Mouse (Mus musculus) T-helper 2 cell (primary cell): Measurements from ENCODE around the gene Ccser1.
"Not testable (repeated sequence)": the region's sequence is repeated elsewhere in the genome, so short reads cannot be mapped to it uniquely, and the experiment has no call there.

Source experiments
- in situ Hi-C: fragments of 300-600 bp; cut with MboI, MseI; formaldehyde crosslinking; loops from one replicate; pipeline ENCODE4 v1.15.1; 2025; ENCODE audit warnings: high pct_unique_total_duplicates

The Ccser1 gene

GRCm38 (mm10) chr6:61217717-61218116 lies 37.6 kb downstream of the Ccser1 start:
- in situ Hi-C loops: no loop called here

- in situ Hi-C loops: no loop called here
These were observed 43.4 kb downstream of the Ccser1 start for GRCm38 (mm10) chr6:61223563-61223962.

DNA sequence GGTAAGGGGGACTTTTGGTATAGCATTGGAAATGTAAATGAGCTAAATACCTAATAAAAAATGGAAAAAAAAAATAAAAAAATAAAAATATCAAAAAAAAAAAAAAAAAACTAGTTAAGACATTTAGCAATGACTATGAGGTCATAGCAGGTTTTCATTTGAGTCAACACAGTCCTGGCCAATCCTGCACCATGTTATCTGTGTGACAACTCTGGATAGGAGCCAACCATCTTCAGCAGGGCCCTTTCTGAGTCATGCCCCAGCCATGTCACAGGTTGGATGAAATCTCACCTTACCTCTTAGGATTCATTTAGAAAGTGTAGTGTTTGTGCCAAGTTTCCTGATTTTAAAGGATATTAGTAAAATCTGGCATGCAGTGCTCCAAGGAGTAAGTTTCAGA lies 45.2 kb downstream of the Ccser1 start:
- in situ Hi-C loops: no loop called here

DNA sequence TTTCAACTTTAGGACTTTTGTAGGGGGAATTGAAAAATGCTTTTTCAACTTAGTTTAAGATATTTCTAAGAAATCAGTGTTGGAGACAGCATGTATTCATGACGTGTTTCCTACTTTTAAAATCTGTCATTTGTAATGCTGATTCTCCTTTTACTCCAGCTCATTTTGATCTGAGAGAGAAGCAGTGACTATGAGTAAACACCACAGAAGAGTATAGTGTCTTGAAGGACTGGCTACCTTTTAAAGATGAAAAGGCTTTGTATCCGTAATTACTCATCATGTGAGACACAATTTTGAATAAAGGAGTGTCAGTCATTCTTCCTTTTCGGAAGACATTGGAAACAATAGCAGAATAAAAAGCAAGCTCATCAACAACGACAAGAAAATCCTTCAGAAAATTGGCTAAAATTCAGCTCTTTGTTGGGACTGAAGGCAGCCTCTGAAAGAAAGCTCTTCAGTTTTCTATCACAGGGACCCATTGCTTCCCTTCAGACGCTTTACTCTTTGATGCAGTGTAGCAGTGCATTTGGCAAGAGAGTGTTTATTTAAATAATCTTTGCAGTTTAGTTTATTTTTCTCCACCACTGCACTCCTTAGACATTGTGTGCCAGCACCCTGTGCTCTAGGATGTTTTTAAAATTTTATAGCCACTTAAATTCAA lies 50.1 kb downstream of the Ccser1 start:
- in situ Hi-C loops: no loop called here

GRCm38 (mm10) chr6:61233060-61233459 lies 52.9 kb downstream of the Ccser1 start:
- in situ Hi-C loops: no loop called here

GRCm38 (mm10) chr6:61233548-61234187 lies 53.5 kb downstream of the Ccser1 start:
- in situ Hi-C loops: no loop called here

DNA sequence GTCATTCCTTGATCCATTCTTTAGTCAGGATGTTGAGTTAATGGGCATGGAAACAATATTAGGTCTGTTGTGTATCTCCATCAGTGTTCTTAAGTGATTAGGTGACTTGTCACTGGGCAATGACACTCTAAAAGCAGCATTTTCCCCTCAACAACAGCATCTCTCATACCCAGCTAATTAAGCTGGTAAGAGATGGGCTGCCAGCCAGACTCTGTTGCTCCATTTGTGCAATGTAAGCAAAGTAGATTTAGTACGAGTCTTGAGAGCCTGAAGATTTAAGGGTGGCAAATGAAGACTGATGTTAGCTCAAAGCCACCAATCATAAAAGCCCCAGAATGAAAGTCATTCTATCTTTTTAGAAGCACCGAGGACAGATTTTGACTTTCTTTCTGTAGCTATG lies 60.5 kb downstream of the Ccser1 start:
- in situ Hi-C loops: no loop called here

DNA sequence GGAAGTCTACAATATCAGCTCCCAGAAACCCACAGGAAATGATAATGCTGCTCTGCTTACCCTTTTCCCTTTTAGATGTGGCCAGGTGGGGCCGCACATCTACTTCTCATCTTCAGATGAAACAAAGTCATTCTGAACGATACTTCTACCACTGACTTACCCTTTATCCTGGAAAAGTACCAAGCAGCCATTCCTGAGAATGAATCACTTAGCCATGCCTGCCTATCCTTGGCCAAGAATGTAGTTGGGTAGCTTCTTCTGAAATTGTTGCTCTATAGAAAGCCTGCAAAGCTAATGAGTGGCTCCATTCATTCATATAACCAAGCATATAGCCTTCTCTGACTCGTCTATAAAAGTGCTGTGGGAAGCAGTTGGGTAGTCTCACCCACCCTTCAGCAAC lies 62.4 kb downstream of the Ccser1 start:
- in situ Hi-C loops: no loop called here

- in situ Hi-C loops: no loop called here
These were observed 66.4 kb downstream of the Ccser1 start for GRCm38 (mm10) chr6:61246523-61246922.

- in situ Hi-C loops: no loop called here
These were observed 67.8 kb downstream of the Ccser1 start for GRCm38 (mm10) chr6:61247842-61248472.

- in situ Hi-C loops: no loop called here
These were observed 68.6 kb downstream of the Ccser1 start for GRCm38 (mm10) chr6:61248700-61249099.

GRCm38 (mm10) chr6:61251232-61251631 lies 71.1 kb downstream of the Ccser1 start:
- in situ Hi-C loops: no loop called here

DNA sequence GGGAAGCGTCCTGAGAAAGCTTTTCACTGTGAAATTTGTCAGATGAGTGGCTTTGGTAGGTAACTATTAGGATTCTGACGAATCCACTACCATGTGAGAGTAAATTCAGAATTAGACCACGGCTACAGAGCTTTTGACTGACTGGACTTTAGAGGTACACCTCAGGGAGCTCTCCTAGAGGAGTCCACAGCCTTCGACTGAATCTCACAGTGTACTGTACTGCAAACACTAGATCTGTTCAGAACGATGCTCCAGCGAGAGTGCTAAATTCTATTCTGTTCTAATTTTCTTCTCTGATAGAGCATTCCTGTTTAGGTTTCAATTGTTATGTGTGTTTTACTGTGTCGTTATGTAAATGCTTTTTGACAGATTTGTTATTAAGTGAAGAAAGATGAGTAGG lies 72.8 kb downstream of the Ccser1 start:
- in situ Hi-C loops: no loop called here

DNA sequence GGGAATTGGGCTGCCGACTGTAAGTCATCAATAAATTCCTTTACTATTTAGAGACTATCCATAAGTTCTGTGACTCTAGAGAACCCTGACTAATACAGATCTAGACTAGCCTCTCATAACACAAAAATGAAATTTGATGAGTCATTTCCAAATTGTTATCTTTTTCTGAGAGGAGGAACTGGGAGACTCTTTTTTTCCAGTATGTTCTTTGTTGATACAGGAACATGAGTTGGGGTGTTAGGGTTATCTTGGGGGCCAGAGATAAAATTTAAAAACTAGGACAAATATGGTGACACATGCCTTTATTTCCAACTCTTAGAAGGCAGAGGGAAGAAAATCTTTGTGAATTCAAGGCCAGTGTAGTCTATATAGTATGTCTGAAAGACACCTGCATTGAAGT lies 75.8 kb downstream of the Ccser1 start:
- in situ Hi-C loops: not testable (repeated sequence)

- in situ Hi-C loops: no loop called here
These were observed 78.9 kb downstream of the Ccser1 start for GRCm38 (mm10) chr6:61258847-61259634.

DNA sequence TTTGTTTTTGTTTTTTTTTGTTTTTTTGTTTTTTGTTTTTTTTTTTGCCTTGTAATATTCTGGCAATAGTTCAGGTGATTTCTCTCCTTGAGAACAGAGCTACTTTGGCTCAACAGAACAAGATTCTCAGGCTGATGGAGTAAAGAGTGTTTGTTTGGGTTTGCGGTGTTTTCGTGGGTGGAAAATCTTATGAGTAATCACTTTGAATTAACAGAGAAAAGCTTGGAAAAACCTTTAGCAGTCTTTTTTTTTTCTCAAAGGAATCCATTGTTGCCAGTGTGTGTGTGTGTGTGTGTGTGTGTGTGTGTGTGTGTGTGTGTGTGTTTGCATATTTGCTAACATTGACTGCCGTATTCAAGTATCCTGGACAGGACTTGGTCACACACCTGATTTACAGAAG lies 81.3 kb downstream of the Ccser1 start:
- in situ Hi-C loops: loop anchor here (10.0 kb wide), 1 partner anchor 1857 kb away; no protein-coding TSS in a partner anchor

DNA sequence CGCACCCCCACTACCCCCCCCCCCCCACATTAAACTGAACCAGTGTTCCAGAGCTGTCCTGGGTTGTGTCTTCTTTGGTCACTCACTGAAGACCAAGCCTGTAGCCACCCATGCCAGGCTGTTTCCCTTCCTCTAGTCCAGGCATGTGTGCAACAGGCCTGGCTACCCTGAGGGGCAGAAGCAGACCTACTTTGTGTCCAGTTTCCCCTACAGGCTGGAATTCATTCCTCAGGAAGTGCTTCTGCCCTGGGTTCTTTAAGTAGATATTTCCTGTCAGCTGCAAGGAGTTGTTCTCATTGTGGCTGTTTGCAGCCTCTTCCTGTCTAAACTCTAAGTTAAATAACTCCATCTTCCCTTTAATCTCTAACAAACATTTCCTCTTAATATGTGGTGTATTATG lies 82.3 kb downstream of the Ccser1 start:
- in situ Hi-C loops: loop anchor here (10.0 kb wide), 1 partner anchor 1858 kb away; no protein-coding TSS in a partner anchor

GRCm38 (mm10) chr6:61263291-61263690 lies 83.2 kb downstream of the Ccser1 start:
- in situ Hi-C loops: loop anchor here (10.0 kb wide), 1 partner anchor 1858 kb away; no protein-coding TSS in a partner anchor

DNA sequence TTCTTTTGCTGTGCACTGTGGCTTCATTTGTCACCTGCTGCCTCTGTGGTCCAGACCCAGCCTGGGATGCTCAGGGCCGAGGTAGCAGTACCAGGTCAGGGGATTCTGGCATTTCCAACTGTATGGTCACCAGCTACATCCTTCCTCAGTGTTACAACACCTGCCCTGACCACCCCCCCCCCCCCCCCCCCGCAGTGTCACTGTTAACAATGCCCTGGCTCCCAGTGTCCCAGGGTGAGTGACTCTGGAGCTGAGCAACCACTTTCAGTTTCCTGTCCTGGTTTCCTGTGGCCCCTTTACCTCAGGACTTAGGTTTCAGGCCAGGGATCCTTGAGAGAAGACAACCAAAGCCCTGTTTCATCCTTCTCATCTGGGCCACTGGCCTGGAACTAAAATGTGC lies 90.9 kb downstream of the Ccser1 start:
- in situ Hi-C loops: no loop called here

DNA sequence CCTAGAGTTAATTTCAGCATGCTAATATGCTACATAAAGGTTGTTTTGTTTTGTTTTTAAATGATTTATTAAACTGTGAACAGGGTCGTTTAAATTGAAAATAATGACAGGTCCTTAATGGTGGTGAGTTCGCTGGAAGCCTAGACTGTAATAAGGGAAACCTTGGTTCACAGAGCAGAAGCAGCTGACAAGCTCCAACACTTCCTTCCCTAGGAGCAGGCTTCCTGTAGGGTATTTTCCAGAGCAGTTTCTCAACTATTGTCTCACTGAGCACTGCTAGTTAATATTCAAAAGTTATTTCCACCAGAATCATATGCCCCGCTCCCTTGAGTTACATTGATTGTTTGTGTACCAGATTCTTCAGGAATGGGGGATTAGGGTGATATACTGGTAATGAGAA lies 93.3 kb downstream of the Ccser1 start:
- in situ Hi-C loops: no loop called here

- in situ Hi-C loops: no loop called here
These were observed 99.4 kb downstream of the Ccser1 start for GRCm38 (mm10) chr6:61279506-61279905.

- in situ Hi-C loops: no loop called here
These were observed 112.8 kb downstream of the Ccser1 start for GRCm38 (mm10) chr6:61292927-61293326.
